Mouse (Mus musculus): ENCODE data around the gene Hmga2.

Hmga2 gene

GRCm38 (mm10) chr10:120475601-120476515 is at the start of gene Hmga2:
Gene Hmga2 (minus strand): TSS chr10:120476469.
- DNase-seq (ENCODE audit: low read depth, low spot score) = peak; percentile 56

- DNase-seq (ENCODE audit: low read depth, low spot score) = no peak
These were observed 46.7 kb upstream of the Hmga2 start for GRCm38 (mm10) chr10:120522959-120523358.

- no peak for DNase-seq (ENCODE audit: low read depth, low spot score)
These were observed 45.8 kb upstream of the Hmga2 start for GRCm38 (mm10) chr10:120521912-120522575.

- DNase-seq (ENCODE audit: low read depth, low spot score) = no peak
These were observed 40.0 kb upstream of the Hmga2 start for GRCm38 (mm10) chr10:120516311-120516710.

- DNase-seq (ENCODE audit: low read depth, low spot score) = no peak
These were observed 37.5 kb upstream of the Hmga2 start for GRCm38 (mm10) chr10:120513721-120514120.

GRCm38 (mm10) chr10:120512946-120513345 is 36.7 kb upstream of the Hmga2 start:
- no peak for DNase-seq (ENCODE audit: low read depth, low spot score)

GRCm38 (mm10) chr10:120512121-120512520 is 35.9 kb upstream of the Hmga2 start:
- no peak for DNase-seq (ENCODE audit: low read depth, low spot score)

GRCm38 (mm10) chr10:120503959-120504358 is 27.7 kb upstream of the Hmga2 start:
- DNase-seq (ENCODE audit: low read depth, low spot score) = no peak

- no peak for DNase-seq (ENCODE audit: low read depth, low spot score)
These were observed 24.5 kb upstream of the Hmga2 start for GRCm38 (mm10) chr10:120500794-120501193.

- DNase-seq (ENCODE audit: low read depth, low spot score) = no peak
These were observed 21.8 kb upstream of the Hmga2 start for GRCm38 (mm10) chr10:120498086-120498485.

- no peak for DNase-seq (ENCODE audit: low read depth, low spot score)
These were observed 18.4 kb upstream of the Hmga2 start for GRCm38 (mm10) chr10:120494653-120495052.

GRCm38 (mm10) chr10:120491477-120491876 is 15.2 kb upstream of the Hmga2 start:
- DNase-seq (ENCODE audit: low read depth, low spot score) = no peak

- DNase-seq (ENCODE audit: low read depth, low spot score) = no peak
These were observed 13.3 kb upstream of the Hmga2 start for GRCm38 (mm10) chr10:120489611-120490010.

- DNase-seq (ENCODE audit: low read depth, low spot score) = no peak
These were observed 12.3 kb upstream of the Hmga2 start for GRCm38 (mm10) chr10:120488526-120488925.

- DNase-seq (ENCODE audit: low read depth, low spot score) = no peak
These were observed 11.6 kb upstream of the Hmga2 start for GRCm38 (mm10) chr10:120487881-120488280.

GRCm38 (mm10) chr10:120485461-120485860 is 9.2 kb upstream of the Hmga2 start:
- no peak for DNase-seq (ENCODE audit: low read depth, low spot score)

- DNase-seq (ENCODE audit: low read depth, low spot score) = no peak
These were observed 7.9 kb upstream of the Hmga2 start for GRCm38 (mm10) chr10:120484144-120484543.

GRCm38 (mm10) chr10:120478164-120478563 is 1.9 kb upstream of the Hmga2 start:
- no peak for DNase-seq (ENCODE audit: low read depth, low spot score)

- no peak for DNase-seq (ENCODE audit: low read depth, low spot score)
These were observed 1.2 kb upstream of the Hmga2 start for GRCm38 (mm10) chr10:120477501-120477900.

GRCm38 (mm10) chr10:120476516-120477336 is 457 bp upstream of the Hmga2 start:
- peak; percentile 60 for DNase-seq (ENCODE audit: low read depth, low spot score)

- DNase-seq (ENCODE audit: low read depth, low spot score) = no peak
These were observed 1.2 kb downstream of the Hmga2 start for GRCm38 (mm10) chr10:120475041-120475541.

- no peak for DNase-seq (ENCODE audit: low read depth, low spot score)
These were observed 2.0 kb downstream of the Hmga2 start for GRCm38 (mm10) chr10:120474301-120474700.

All from embryo, embryonic 11.5 days (tissue).